Mouse (Mus musculus): ENCODE results near the gene Obscn. TPM values are rescaled to one million over a fixed set of nuclear protein-coding genes. Genes with fewer than 3 reads are reported as not detected.

Gene Obscn
- polyA plus RNA-seq, 1 experiment, result 19.0 TPM

- 59% methylated on average over 3 of the region's 3 CpGs for WGBS
- TF ChIP-seq POLR2A (IDR thresholded peaks at IDR 0.05; ENCODE audit: borderline replicate concordance, extremely low read depth, low read depth, low read length) (no peak), CTCF (IDR thresholded peaks at IDR 0.05; ENCODE audit: insufficient read depth, low read length) (no peak)
- H3K4me1 ChIP-seq (ENCODE audit: control insufficient read depth, insufficient read depth, low read length), result no peaks in the 10 kb centered on the region
- no peak overlapping the region for H3K4me3 ChIP-seq (replicated peaks; ENCODE audit: extremely low read depth, low read depth, low read length)
- no peak for DNase-seq
Observed at GRCm38 (mm10) chr11:59083125-59083524, 53.1 kb downstream of the Obscn start.

GRCm38 (mm10) chr11:59078311-59078710, 57.9 kb downstream of the Obscn start:
- DNase-seq, result no peak
- 82% methylated on average over 11 of the region's 11 CpGs for WGBS
- no peak overlapping the region for H3K4me3 ChIP-seq (replicated peaks; ENCODE audit: extremely low read depth, low read depth, low read length)
- no peak for TF ChIP-seq CTCF (IDR thresholded peaks at IDR 0.05; ENCODE audit: insufficient read depth, low read length)
- no peaks in the 10 kb centered on the region for H3K4me1 ChIP-seq (ENCODE audit: control insufficient read depth, insufficient read depth, low read length)

GRCm38 (mm10) chr11:59070321-59070720, 65.9 kb downstream of the Obscn start:
- H3K4me3 ChIP-seq (replicated peaks; ENCODE audit: extremely low read depth, low read depth, low read length), result no peak overlapping the region
- H3K4me1 ChIP-seq (ENCODE audit: control insufficient read depth, insufficient read depth, low read length), result no peaks in the 10 kb centered on the region
- TF ChIP-seq CTCF (IDR thresholded peaks at IDR 0.05; ENCODE audit: insufficient read depth, low read length) (no peak), POLR2A (IDR thresholded peaks at IDR 0.05; ENCODE audit: borderline replicate concordance, extremely low read depth, low read depth, low read length) (no peak)
- DNase-seq, result no peak
- 85% methylated on average over 2 of the region's 2 CpGs for WGBS

- no peak for DNase-seq
- Histone ChIP-seq H3K4me3 (replicated peaks; ENCODE audit: extremely low read depth, low read depth, low read length) (no peak overlapping the region), H3K4me1 (ENCODE audit: control insufficient read depth, insufficient read depth, low read length) (no peaks in the 10 kb centered on the region)
- TF ChIP-seq POLR2A (IDR thresholded peaks at IDR 0.05; ENCODE audit: borderline replicate concordance, extremely low read depth, low read depth, low read length) (no peak), CTCF (IDR thresholded peaks at IDR 0.05; ENCODE audit: insufficient read depth, low read length) (no peak)
- WGBS, result 82% methylated on average over 8 of the region's 8 CpGs
Observed at GRCm38 (mm10) chr11:59068922-59069321, 67.3 kb downstream of the Obscn start.

GRCm38 (mm10) chr11:59068433-59068832, 67.8 kb downstream of the Obscn start:
- Histone ChIP-seq H3K4me1 (ENCODE audit: control insufficient read depth, insufficient read depth, low read length) (no peaks in the 10 kb centered on the region), H3K4me3 (replicated peaks; ENCODE audit: extremely low read depth, low read depth, low read length) (no peak overlapping the region)
- TF ChIP-seq POLR2A (IDR thresholded peaks at IDR 0.05; ENCODE audit: borderline replicate concordance, extremely low read depth, low read depth, low read length), result no peak
- WGBS, result 67% methylated on average over 1 of the region's 1 CpGs
- no peak for DNase-seq

GRCm38 (mm10) chr11:59067921-59068320, 68.3 kb downstream of the Obscn start:
- WGBS, result 79% methylated on average over 9 of the region's 9 CpGs
- Histone ChIP-seq H3K4me3 (replicated peaks; ENCODE audit: extremely low read depth, low read depth, low read length) (no peak overlapping the region), H3K4me1 (ENCODE audit: control insufficient read depth, insufficient read depth, low read length) (no peaks in the 10 kb centered on the region)
- TF ChIP-seq CTCF (IDR thresholded peaks at IDR 0.05; ENCODE audit: insufficient read depth, low read length) (no peak), POLR2A (IDR thresholded peaks at IDR 0.05; ENCODE audit: borderline replicate concordance, extremely low read depth, low read depth, low read length) (no peak)
- no peak for DNase-seq

- no peak for TF ChIP-seq CTCF (IDR thresholded peaks at IDR 0.05; ENCODE audit: insufficient read depth, low read length)
- no peak for TF ChIP-seq POLR2A (IDR thresholded peaks at IDR 0.05; ENCODE audit: borderline replicate concordance, extremely low read depth, low read depth, low read length)
- WGBS, result 45% methylated on average over 3 of the region's 3 CpGs
Observed at GRCm38 (mm10) chr11:59058025-59058424, 78.2 kb downstream of the Obscn start.

GRCm38 (mm10) chr11:59051031-59051430, 85.2 kb downstream of the Obscn start:
- WGBS, result 62% methylated on average over 9 of the region's 9 CpGs
- no peak overlapping the region for H3K4me3 ChIP-seq (replicated peaks; ENCODE audit: extremely low read depth, low read depth, low read length)
- no peak for DNase-seq
- TF ChIP-seq CTCF (IDR thresholded peaks at IDR 0.05; ENCODE audit: insufficient read depth, low read length), result no peak
- no peak for TF ChIP-seq POLR2A (IDR thresholded peaks at IDR 0.05; ENCODE audit: borderline replicate concordance, extremely low read depth, low read depth, low read length)
- no peaks in the 10 kb centered on the region for H3K4me1 ChIP-seq (ENCODE audit: control insufficient read depth, insufficient read depth, low read length)

More at GRCm38 (mm10) chr11:59058025-59058424, 78.2 kb downstream of the Obscn start:
- no peak for DNase-seq
- no peaks in the 10 kb centered on the region for H3K4me1 ChIP-seq (ENCODE audit: control insufficient read depth, insufficient read depth, low read length)
- H3K4me3 ChIP-seq (replicated peaks; ENCODE audit: extremely low read depth, low read depth, low read length), result no peak overlapping the region

GRCm38 (mm10) chr11:59044703-59045330, 91.4 kb downstream of the Obscn start:
- no peaks in the 10 kb centered on the region for H3K4me1 ChIP-seq (ENCODE audit: control insufficient read depth, insufficient read depth, low read length)
- 83% methylated on average over 15 of the region's 15 CpGs for WGBS
- no peak overlapping the region for H3K4me3 ChIP-seq (replicated peaks; ENCODE audit: extremely low read depth, low read depth, low read length)
- TF ChIP-seq CTCF (IDR thresholded peaks at IDR 0.05; ENCODE audit: insufficient read depth, low read length) (no peak), POLR2A (IDR thresholded peaks at IDR 0.05; ENCODE audit: borderline replicate concordance, extremely low read depth, low read depth, low read length) (no peak)
- no peak for DNase-seq

- WGBS, result 87% methylated on average over 13 of the region's 13 CpGs
- Histone ChIP-seq H3K4me1 (ENCODE audit: control insufficient read depth, insufficient read depth, low read length) (no peaks in the 10 kb centered on the region), H3K4me3 (replicated peaks; ENCODE audit: extremely low read depth, low read depth, low read length) (no peak overlapping the region)
- TF ChIP-seq POLR2A (IDR thresholded peaks at IDR 0.05; ENCODE audit: borderline replicate concordance, extremely low read depth, low read depth, low read length), result no peak
- 0 out of 2 replicates have a peak, but pooled peaks have one; percentile 3 for TF ChIP-seq CTCF (IDR thresholded peaks at IDR 0.05; ENCODE audit: insufficient read depth, low read length)
- DNase-seq, result peak; percentile 11
Observed at GRCm38 (mm10) chr11:59029003-59029402, 107.2 kb downstream of the Obscn start.
